Mouse (Mus musculus): ENCODE measurements around the gene Med8. TPM values are rescaled to one million over a fixed set of nuclear protein-coding genes. Genes with fewer than 3 reads are reported as not detected.

The Med8 gene
- polyA plus RNA-seq, 1 experiment from 2014 or later: 106 TPM

- no peak overlapping the region for H3K4me2 ChIP-seq (replicated peaks)
- ATAC-seq (ENCODE audit: insufficient number of reproducible peaks, low FRiP score, low TSS enrichment, low read depth): no peak
- H3K9me3 ChIP-seq (replicated peaks): no peaks in the 10 kb centered on the region
- no peak overlapping the region for H3K27ac ChIP-seq (replicated peaks)
- H3K4me3 ChIP-seq (replicated peaks): no peak overlapping the region
- no peaks in the 10 kb centered on the region for H3K4me1 ChIP-seq
- H3K36me3 ChIP-seq: peaks cover 91% of the 10 kb centered on the region
- 85% methylated on average over 2 of the region's 2 CpGs for WGBS
- no peaks in the 10 kb centered on the region for H3K27me3 ChIP-seq
- no peak overlapping the region for H3K9ac ChIP-seq
Measured at GRCm38 (mm10) chr4:118415779-118416178, 6.6 kb downstream of the Med8 start.

DNA sequence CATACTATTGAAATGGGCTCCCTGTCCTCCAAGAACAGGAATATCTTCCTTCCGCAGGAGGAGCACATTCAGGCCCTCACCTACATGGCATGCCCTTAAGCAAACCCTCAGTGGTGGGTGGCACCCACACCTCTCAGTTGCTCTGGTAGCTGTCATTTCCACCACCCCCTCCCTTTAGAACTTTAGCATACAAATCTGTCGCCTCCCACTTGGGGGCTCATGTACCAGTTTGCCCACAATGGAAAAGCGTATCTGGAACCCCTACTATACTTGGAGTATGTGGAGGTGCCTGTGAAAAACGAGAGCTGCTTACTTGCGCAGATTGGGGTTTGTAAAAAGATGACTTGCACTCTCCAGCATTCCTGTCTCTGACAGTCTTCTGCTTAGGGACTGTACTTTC lies 7.2 kb downstream of the Med8 start:
- H3K27me3 ChIP-seq: no peaks in the 10 kb centered on the region
- no peaks in the 10 kb centered on the region for H3K4me1 ChIP-seq
- no peak overlapping the region for H3K27ac ChIP-seq (replicated peaks)
- peaks cover 91% of the 10 kb centered on the region for H3K36me3 ChIP-seq
- H3K9me3 ChIP-seq (replicated peaks): no peaks in the 10 kb centered on the region
- H3K4me3 ChIP-seq (replicated peaks): no peak overlapping the region
- no peak overlapping the region for H3K4me2 ChIP-seq (replicated peaks)
- no peak overlapping the region for H3K9ac ChIP-seq
- ATAC-seq (ENCODE audit: insufficient number of reproducible peaks, low FRiP score, low TSS enrichment, low read depth): no peak
- 83% methylated on average over 5 of the region's 5 CpGs for WGBS

DNA sequence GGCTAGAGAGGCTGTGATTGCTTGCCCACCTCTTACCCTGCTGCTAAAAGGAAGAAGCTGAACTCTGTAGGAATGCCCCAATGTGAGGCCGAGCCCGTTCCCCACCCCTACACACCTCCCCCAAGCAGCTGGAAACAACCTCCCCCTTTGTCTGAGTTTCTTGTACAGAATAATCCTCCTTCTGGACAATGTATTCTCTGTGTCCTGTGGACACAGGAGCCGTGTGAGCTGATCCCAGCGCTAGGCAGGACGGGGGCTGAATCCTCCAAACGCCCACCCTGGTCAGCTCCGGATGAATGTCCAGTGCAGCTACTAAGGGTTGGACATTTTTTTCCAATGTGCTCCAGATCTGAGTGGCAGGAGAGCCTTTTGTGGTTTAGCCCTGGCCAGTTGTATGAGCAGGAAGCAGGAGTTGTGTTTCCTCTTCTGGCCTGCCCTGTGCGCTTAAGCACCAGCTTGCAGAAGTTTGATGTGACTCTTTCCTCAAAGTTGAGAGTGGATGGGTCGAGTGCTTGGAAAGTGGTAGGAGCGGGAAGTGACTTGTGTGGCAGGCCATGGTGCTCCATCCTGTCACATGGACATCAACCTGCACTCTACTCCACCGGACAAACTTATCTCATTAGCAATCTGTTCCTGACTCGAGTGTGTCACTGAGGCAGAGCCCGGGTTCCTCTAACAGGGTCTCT lies 8.1 kb downstream of the Med8 start:
- no peaks in the 10 kb centered on the region for H3K4me1 ChIP-seq
- H3K36me3 ChIP-seq: peaks cover 87% of the 10 kb centered on the region
- H3K4me3 ChIP-seq (replicated peaks): no peak overlapping the region
- no peak overlapping the region for H3K27ac ChIP-seq (replicated peaks)
- H3K9ac ChIP-seq: no peak overlapping the region
- H3K27me3 ChIP-seq: no peaks in the 10 kb centered on the region
- H3K4me2 ChIP-seq (replicated peaks): no peak overlapping the region
- 70% methylated on average over 13 of the region's 13 CpGs for WGBS
- ATAC-seq (ENCODE audit: insufficient number of reproducible peaks, low FRiP score, low TSS enrichment, low read depth): peak; percentile 44; the same call in 1 of the 2 replicates
- no peaks in the 10 kb centered on the region for H3K9me3 ChIP-seq (replicated peaks)

DNA sequence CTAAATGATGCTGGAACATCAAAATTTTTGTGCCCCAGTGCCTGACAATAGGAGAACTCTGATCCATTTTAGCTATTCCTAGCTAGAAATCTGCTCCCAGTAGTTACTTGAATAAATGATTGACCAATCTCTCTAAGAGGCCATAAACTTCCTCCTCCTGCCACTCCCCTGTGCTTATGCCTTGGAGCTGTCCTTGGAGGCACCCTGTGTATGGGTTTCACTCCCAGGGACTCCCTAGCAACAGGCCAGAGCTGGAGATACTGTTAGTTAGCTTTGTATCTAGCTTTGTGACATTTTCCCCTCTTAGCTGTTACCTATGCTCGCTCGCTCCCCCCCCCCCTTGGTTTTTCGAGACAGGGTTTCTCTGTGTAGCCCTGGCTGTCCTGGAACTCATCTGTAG lies 12.2 kb downstream of the Med8 start:
- WGBS: 81% methylated on average over 3 of the region's 3 CpGs
- H3K4me2 ChIP-seq (replicated peaks): no peak overlapping the region
- ATAC-seq (ENCODE audit: insufficient number of reproducible peaks, low FRiP score, low TSS enrichment, low read depth): no peak
- H3K9ac ChIP-seq: no peak overlapping the region
- peaks cover 50% of the 10 kb centered on the region for H3K36me3 ChIP-seq
- H3K4me1 ChIP-seq: no peaks in the 10 kb centered on the region
- H3K9me3 ChIP-seq (replicated peaks): no peaks in the 10 kb centered on the region
- no peak overlapping the region for H3K27ac ChIP-seq (replicated peaks)
- no peaks in the 10 kb centered on the region for H3K27me3 ChIP-seq
- no peak overlapping the region for H3K4me3 ChIP-seq (replicated peaks)

DNA sequence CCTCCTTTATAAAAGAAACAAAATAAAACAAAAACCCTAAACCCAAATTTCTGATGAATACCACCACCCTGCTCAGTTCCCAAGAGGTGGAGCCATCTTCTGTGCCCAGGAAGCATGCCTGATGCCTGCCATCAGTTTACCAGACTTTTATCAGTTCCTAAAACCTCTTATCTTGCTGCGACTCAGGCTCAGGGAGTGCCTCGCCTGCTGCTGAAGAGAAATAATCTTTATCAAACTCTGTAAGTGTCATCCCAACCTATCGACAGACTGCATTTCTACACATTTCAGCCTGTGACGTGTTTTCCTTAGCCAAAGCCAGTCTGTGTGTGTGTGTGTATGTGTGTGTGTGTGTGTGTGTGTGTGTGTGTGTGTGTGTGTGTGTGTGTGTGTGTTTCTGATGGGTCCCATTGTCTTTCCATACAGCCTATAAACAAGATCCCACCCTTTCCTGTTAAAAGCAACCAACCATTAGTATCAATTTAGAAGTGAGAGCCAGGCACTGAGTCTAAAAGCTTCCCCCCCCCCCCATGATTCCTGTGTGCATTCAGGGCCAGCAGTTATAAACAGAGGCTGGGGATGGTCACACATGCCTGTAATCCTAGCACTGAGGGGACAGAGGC lies 15.5 kb downstream of the Med8 start:
- H3K4me1 ChIP-seq: peaks cover 24% of the 10 kb centered on the region
- no peak overlapping the region for H3K4me2 ChIP-seq (replicated peaks)
- ATAC-seq (ENCODE audit: insufficient number of reproducible peaks, low FRiP score, low TSS enrichment, low read depth): no peak
- no peaks in the 10 kb centered on the region for H3K27me3 ChIP-seq
- 78% methylated on average over 4 of the region's 4 CpGs for WGBS
- H3K36me3 ChIP-seq: peaks cover 24% of the 10 kb centered on the region
- no peak overlapping the region for H3K9ac ChIP-seq
- H3K4me3 ChIP-seq (replicated peaks): no peak overlapping the region
- H3K27ac ChIP-seq (replicated peaks): no peak overlapping the region
- no peaks in the 10 kb centered on the region for H3K9me3 ChIP-seq (replicated peaks)

DNA sequence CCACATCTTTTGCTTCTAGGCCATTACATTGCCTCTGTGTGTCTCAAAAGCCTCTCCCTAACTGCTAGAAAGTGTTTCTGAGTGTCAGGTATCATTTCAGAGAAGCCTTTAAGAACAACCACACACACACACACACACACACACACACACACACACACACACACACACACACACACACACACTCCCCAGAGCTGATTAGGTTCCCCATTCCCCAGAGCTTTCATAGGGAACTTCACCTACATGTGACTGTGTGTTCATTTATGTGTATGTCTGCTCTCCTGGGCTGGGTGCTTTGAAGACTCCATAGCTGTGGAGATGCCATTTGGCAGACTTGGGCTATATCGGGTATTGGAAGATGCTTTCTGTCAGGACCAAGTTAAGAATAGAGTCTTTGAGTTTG lies 16.2 kb downstream of the Med8 start:
- Histone ChIP-seq H3K4me2 (replicated peaks) (no peak overlapping the region), H3K4me3 (replicated peaks) (no peak overlapping the region), H3K27me3 (no peaks in the 10 kb centered on the region), H3K27ac (replicated peaks) (no peak overlapping the region), H3K4me1 (peaks cover 29% of the 10 kb centered on the region), H3K36me3 (peaks cover 20% of the 10 kb centered on the region), H3K9me3 (replicated peaks) (no peaks in the 10 kb centered on the region), H3K9ac (no peak overlapping the region)
- WGBS: 90% methylated on average over 1 of the region's 1 CpGs
- ATAC-seq (ENCODE audit: insufficient number of reproducible peaks, low FRiP score, low TSS enrichment, low read depth): no peak

DNA sequence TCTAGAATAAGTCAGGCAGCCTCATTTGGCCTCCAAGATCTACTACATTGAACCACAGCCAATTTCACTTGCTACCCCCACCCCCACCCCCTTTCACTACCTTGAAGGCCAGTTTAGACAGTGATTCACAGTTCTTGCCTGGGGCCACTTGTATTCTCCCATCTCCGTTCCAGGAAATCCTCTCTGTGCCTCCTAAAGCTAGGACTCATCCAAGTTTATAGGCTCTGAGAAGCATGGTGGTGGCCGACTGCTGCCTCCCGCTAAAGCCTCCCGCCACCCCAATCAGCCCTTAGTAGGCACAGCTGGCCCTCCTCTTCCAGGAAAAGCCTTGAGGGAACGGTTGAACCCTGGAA lies 18.3 kb downstream of the Med8 start:
- Histone ChIP-seq H3K27ac (replicated peaks) (peak overlapping the region; percentile 90), H3K4me1 (peaks cover 29% of the 10 kb centered on the region), H3K9me3 (replicated peaks) (no peaks in the 10 kb centered on the region), H3K9ac (peak overlapping the region; percentile 63), H3K27me3 (no peaks in the 10 kb centered on the region), H3K36me3 (peaks cover 25% of the 10 kb centered on the region), H3K4me2 (replicated peaks) (peak overlapping the region; percentile 82), H3K4me3 (replicated peaks) (peak overlapping the region; percentile 66)
- WGBS: under 1% methylated on average over 5 of the region's 5 CpGs
- peak; percentile 11; the same call in 1 of the 2 replicates for ATAC-seq (ENCODE audit: insufficient number of reproducible peaks, low FRiP score, low TSS enrichment, low read depth)

DNA sequence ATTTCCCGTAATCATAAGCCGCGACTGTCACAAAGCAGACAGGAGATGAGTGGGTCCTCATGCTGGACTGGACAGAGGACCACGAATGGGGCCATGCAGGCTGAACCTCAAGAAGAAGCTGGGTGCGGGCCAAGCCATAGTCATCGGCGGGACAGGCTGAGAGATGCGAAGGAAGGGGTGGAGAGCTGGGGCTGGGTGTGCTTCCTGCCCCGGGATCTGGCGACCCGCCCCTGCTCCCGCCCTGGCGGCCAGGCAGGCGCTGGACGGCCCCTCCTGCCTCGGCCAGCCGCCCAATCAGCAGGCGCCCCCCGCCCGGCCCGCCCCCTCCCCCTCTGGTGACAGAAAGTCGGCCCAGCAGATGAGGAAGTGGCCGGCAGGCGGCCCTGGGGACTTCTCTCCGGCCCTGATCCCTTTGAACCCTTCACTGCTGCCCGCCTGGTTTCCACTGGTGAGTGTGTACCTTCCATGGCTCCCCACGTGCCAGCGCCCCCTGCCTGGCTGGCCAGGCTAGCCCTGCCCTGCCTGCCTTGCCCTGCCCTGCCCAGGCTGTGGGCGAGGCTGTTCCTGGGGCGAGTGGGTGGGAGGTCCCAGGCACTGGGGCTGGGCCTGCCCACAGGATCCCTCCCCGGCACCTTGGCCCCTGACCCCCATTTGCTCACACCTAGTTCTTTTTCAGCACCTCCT lies 18.8 kb downstream of the Med8 start, which contains the start of gene Elovl1:
TSS of gene Elovl1 (plus strand) at position 326 of the 684 bp plus-strand sequence.
- peak within 1 kb of the TSS; percentile 66 for H3K4me3 ChIP-seq (replicated peaks)
- peak; percentile 96 for ATAC-seq (ENCODE audit: insufficient number of reproducible peaks, low FRiP score, low TSS enrichment, low read depth)
- H3K9me3 ChIP-seq (replicated peaks): no peaks in the 10 kb centered on the region
- peak within 1 kb of the TSS; percentile 90 for H3K27ac ChIP-seq (replicated peaks)
- peaks cover 26% of the 10 kb centered on the region for H3K36me3 ChIP-seq
- H3K9ac ChIP-seq: peak within 1 kb of the TSS; percentile 63
- H3K27me3 ChIP-seq: no peaks in the 10 kb centered on the region
- H3K4me2 ChIP-seq (replicated peaks): peak within 1 kb of the TSS; percentile 82
- under 1% methylated on average over 28 of the region's 31 CpGs for WGBS
- H3K4me1 ChIP-seq: peaks cover 29% of the 10 kb centered on the region

GRCm38 (mm10) chr4:118428531-118429214 lies 19.5 kb downstream of the Med8 start:
- Histone ChIP-seq H3K4me3 (replicated peaks) (peak overlapping the region; percentile 66), H3K27me3 (no peaks in the 10 kb centered on the region), H3K36me3 (peaks cover 34% of the 10 kb centered on the region), H3K27ac (replicated peaks) (peak overlapping the region; percentile 90), H3K4me1 (peaks cover 29% of the 10 kb centered on the region), H3K9me3 (replicated peaks) (no peaks in the 10 kb centered on the region), H3K4me2 (replicated peaks) (peak overlapping the region; percentile 82), H3K9ac (peak overlapping the region; percentile 63)
- no peak for ATAC-seq (ENCODE audit: insufficient number of reproducible peaks, low FRiP score, low TSS enrichment, low read depth)
- 43% methylated on average over 15 of the region's 15 CpGs for WGBS

- Histone ChIP-seq H3K4me2 (replicated peaks) (peak overlapping the region; percentile 82), H3K4me3 (replicated peaks) (peak overlapping the region; percentile 66), H3K27me3 (no peaks in the 10 kb centered on the region), H3K27ac (replicated peaks) (peak overlapping the region; percentile 90), H3K36me3 (peaks cover 37% of the 10 kb centered on the region), H3K4me1 (peaks cover 33% of the 10 kb centered on the region), H3K9me3 (replicated peaks) (no peaks in the 10 kb centered on the region), H3K9ac (peak overlapping the region; percentile 21; the same call in 1 of the 2 replicates)
- ATAC-seq (ENCODE audit: insufficient number of reproducible peaks, low FRiP score, low TSS enrichment, low read depth): no peak
- 38% methylated on average over 7 of the region's 7 CpGs for WGBS
Measured at GRCm38 (mm10) chr4:118429215-118429895, 20.2 kb downstream of the Med8 start.

Measured in embryonic facial prominence, embryonic 15.5 days (tissue).